In the genomic region with DNA sequence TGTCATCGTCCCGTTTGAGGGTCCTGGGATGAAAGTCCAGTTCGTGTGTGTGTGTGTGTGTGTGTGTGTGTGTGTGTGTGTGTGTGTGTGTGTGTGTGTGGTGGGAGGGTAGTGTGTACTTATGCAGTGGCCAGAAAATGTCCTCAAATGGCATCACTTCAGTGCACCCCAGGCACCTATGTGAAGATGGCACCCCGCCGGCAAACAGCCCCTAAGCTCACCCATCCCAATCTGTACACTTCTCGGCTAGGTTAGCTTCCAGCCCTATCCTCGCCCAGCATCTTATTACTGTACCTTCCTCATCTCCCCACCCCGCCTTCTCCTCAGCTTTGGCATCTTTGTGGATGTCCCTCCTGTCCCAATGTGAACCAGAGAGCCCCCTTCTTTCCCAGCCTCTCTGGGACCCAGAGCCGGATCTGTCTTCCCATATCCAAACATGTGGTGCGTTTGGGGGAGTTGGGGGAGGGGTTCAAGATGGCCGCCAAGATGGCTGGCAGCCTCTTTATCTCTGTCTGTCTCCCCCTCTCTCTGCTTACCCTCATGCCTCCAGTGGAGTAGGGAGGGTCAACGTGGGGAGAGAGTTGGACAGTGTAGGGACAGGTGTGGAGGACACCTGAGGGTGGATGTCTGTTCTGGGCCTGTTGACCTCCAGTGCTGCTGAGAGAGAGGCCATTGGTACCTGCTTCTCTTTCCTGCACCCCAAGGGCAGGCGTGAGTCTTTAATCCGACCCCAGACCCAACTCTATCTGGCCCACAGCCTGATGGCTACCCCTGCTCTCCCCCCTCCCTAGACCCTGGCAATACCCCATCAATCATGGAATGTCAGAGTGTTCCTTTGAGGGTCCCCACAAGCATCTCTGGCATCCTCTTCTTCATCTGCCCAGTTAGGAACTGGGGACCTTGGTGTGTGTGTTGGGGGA, we compare ENCODE assay signal across 9 mouse cellular contexts. TPM values are rescaled to one million over a fixed set of nuclear protein-coding genes. Genes with fewer than 3 reads are reported as not detected.
A peak's percentile ranks its signal among the peaks of the same experiment; 100 is the strongest.
DNase-seq lines count a peak whose midpoint lies in the region; ATAC-seq and TF ChIP-seq lines count a peak whose summit lies in the region.
"Had no signal": no experiment of that assay in that cellular context is flagged by ENCODE, and none has a peak within 500 bp of the region (broad histone marks: within the 10 kb centered on the region; RNA-seq: fewer than 3 reads in every experiment).

No protein-coding gene starts in this region.

- no peaks in the 10 kb centered on the region for H3K27me3 ChIP-seq in hindbrain, embryonic 12.5 days
- no peaks in the 10 kb centered on the region for H3K27me3 ChIP-seq in midbrain, embryonic 14.5 days (ENCODE audit: control insufficient read depth, insufficient read depth, low read length)

- DNase-seq in left cerebral cortex, postnatal 10 days (ENCODE audit: extremely low spot score in 1 of 2, low spot score in 2 of 2): peak; percentile 59 to 62
- DNase-seq in left cerebral cortex, postnatal 36 days (ENCODE audit: low spot score in 2 of 2): no peak
- peak; percentile 70 for DNase-seq in midbrain, embryonic 14.5 days
- DNase-seq in adrenal gland, postnatal 25 days: no peak
- DNase-seq in urinary bladder, postnatal 10 days (ENCODE audit: low spot score): no peak

- peak overlapping the region; percentile 77 for H3K4me2 ChIP-seq in hindbrain, embryonic 12.5 days (replicated peaks)
- peak overlapping the region; percentile 60 for H3K4me2 ChIP-seq in midbrain, embryonic 14.5 days (ENCODE audit: low read length)

- ATAC-seq in hindbrain, embryonic 12.5 days (ENCODE audit: low FRiP score): no peak
- ATAC-seq in midbrain, embryonic 14.5 days (ENCODE audit: low FRiP score, low TSS enrichment): no peak
- ATAC-seq in megakaryocyte-erythroid progenitor cell, adult 5-6 weeks (replicated peaks; ENCODE audit: low FRiP score, low TSS enrichment, poor library complexity, severe bottlenecking): no peak

- WGBS in hindbrain, embryonic 12.5 days: 8% methylated on average over 14 of the region's 14 CpGs
- WGBS in midbrain, embryonic 14.5 days: 13% methylated on average over 14 of the region's 14 CpGs

- H3K27ac ChIP-seq in cortical plate, adult 2 months (ENCODE audit: insufficient read depth, low read length): peak overlapping the region; percentile 43; the same call in 1 of the 2 replicates
- peak overlapping the region; percentile 99 for H3K27ac ChIP-seq in hindbrain, embryonic 12.5 days
- H3K27ac ChIP-seq in midbrain, embryonic 14.5 days (replicated peaks; ENCODE audit: low read depth, low read length): peak overlapping the region; percentile 99
- H3K27ac ChIP-seq: macrophage had no signal

- H3K9ac ChIP-seq in hindbrain, embryonic 12.5 days: peak overlapping the region; percentile 97
- H3K9ac ChIP-seq in midbrain, embryonic 14.5 days (replicated peaks; ENCODE audit: low read length): peak overlapping the region; percentile 99

- TF ChIP-seq POLR2A in cortical plate, adult 2 months (IDR thresholded peaks at IDR 0.05; ENCODE audit: extremely low read depth, insufficient read depth, low read length): no peak

- intact Hi-C loops in left cerebral cortex, postnatal 10 days (cut with DNase I): no loop called here
- intact Hi-C loops in left cerebral cortex, postnatal 36 days (cut with DNase I): loop anchor here (2.0 to 5.0 kb wide), 2 partner anchors 15 to 95 kb away; a partner anchor contains a TSS

- H3K36me3 ChIP-seq in hindbrain, embryonic 12.5 days: no peaks in the 10 kb centered on the region
- peaks cover 5% of the 10 kb centered on the region; the same call in 1 of the 2 replicates for H3K36me3 ChIP-seq in midbrain, embryonic 14.5 days (ENCODE audit: control insufficient read depth, insufficient read depth, low read length)

- no peak for TF ChIP-seq CTCF in cortical plate, adult 2 months (IDR thresholded peaks at IDR 0.05; ENCODE audit: extremely low read depth, insufficient read depth, low read length)

- peaks cover 10% of the 10 kb centered on the region; the same call in 1 of the 2 replicates for H3K4me1 ChIP-seq in cortical plate, adult 2 months (ENCODE audit: control insufficient read depth, insufficient read depth, low read length)
- peaks cover 58% of the 10 kb centered on the region for H3K4me1 ChIP-seq in hindbrain, embryonic 12.5 days
- H3K4me1 ChIP-seq in midbrain, embryonic 14.5 days (ENCODE audit: control insufficient read depth, insufficient read depth, low read length): peaks cover 44% of the 10 kb centered on the region

- no peaks in the 10 kb centered on the region for H3K9me3 ChIP-seq in hindbrain, embryonic 12.5 days (replicated peaks)
- no peaks in the 10 kb centered on the region for H3K9me3 ChIP-seq in midbrain, embryonic 14.5 days (ENCODE audit: control insufficient read depth, low read length)

- peak overlapping the region; percentile 86 for H3K4me3 ChIP-seq in cortical plate, adult 2 months (ENCODE audit: insufficient read depth, low read length)
- peak overlapping the region; percentile 92 for H3K4me3 ChIP-seq in hindbrain, embryonic 12.5 days
- peak overlapping the region; percentile 99 for H3K4me3 ChIP-seq in midbrain, embryonic 14.5 days (replicated peaks; ENCODE audit: low read depth, low read length)

RNA-seq across cellular contexts. Expression of a gene that starts 1.9 kb away (rescaled TPM):
- total RNA-seq in left cerebral cortex, postnatal 10 days (2021): 100 to 1,000 TPM; 445 to 464 TPM
- 100 to 1,000 TPM; 422 to 433 TPM for total RNA-seq in left cerebral cortex, postnatal 36 days (2021)
- 236 and 241 TPM in 2 replicates for polyA plus RNA-seq in cortical plate, adult 2 months (2012; rRNA removed)
- polyA plus RNA-seq in hindbrain, embryonic 12.5 days (2016; fragmentation: Nextera tagmentation; extraction: Ambion mirVana): 38.7 and 41.5 TPM in 2 replicates
- 77.2 and 92.7 TPM in 2 replicates for polyA plus RNA-seq in midbrain, embryonic 14.5 days (2014; fragmentation: Nextera tagmentation; extraction: Ambion mirVana)
- total RNA-seq in adrenal gland, postnatal 25 days (2021): 73.5 and 114 TPM in 2 replicates
- total RNA-seq in megakaryocyte-erythroid progenitor cell, adult 5-6 weeks (2014; fragmentation: Nextera tagmentation): 25.2 and 28.8 TPM in 2 replicates
- total RNA-seq in megakaryocyte-erythroid progenitor cell, adult 5-6 weeks (2017): 7.9 and 13.2 TPM in 2 replicates

RNA-seq across cellular contexts. Expression of a gene that starts 53.2 kb away (rescaled TPM):
- total RNA-seq in left cerebral cortex, postnatal 10 days (2021): under 1 TPM in 1 of 2 experiments, not detected in 1; 0.11 TPM
- under 1 TPM; 0.25 to 0.54 TPM for total RNA-seq in left cerebral cortex, postnatal 36 days (2021)
- 0.52 and 0.62 TPM in 2 replicates for polyA plus RNA-seq in cortical plate, adult 2 months (2012; rRNA removed)
- polyA plus RNA-seq in hindbrain, embryonic 12.5 days (2016; fragmentation: Nextera tagmentation; extraction: Ambion mirVana): 1.0 and 1.1 TPM in 2 replicates
- 1.0 and 1.1 TPM in 2 replicates for polyA plus RNA-seq in midbrain, embryonic 14.5 days (2014; fragmentation: Nextera tagmentation; extraction: Ambion mirVana)
- 2.1 and 3.2 TPM in 2 replicates for total RNA-seq in adrenal gland, postnatal 25 days (2021)
- total RNA-seq in megakaryocyte-erythroid progenitor cell, adult 5-6 weeks (2014; fragmentation: Nextera tagmentation): not detected in 2 replicates
- not detected in 2 replicates for total RNA-seq in megakaryocyte-erythroid progenitor cell, adult 5-6 weeks (2017)

RNA-seq across cellular contexts. Expression of a gene that starts 53.5 kb away (rescaled TPM):
- 1 to 10 TPM; 1.1 TPM for total RNA-seq in left cerebral cortex, postnatal 10 days (2021)
- total RNA-seq in left cerebral cortex, postnatal 36 days (2021): under 1 TPM; 0.39 to 0.48 TPM
- 1.2 and 1.4 TPM in 2 replicates for polyA plus RNA-seq in cortical plate, adult 2 months (2012; rRNA removed)
- 37.6 and 40.9 TPM in 2 replicates for polyA plus RNA-seq in hindbrain, embryonic 12.5 days (2016; fragmentation: Nextera tagmentation; extraction: Ambion mirVana)
- 7.9 and 15.5 TPM in 2 replicates for polyA plus RNA-seq in midbrain, embryonic 14.5 days (2014; fragmentation: Nextera tagmentation; extraction: Ambion mirVana)
- 6.0 and 7.2 TPM in 2 replicates for total RNA-seq in adrenal gland, postnatal 25 days (2021)
- total RNA-seq in megakaryocyte-erythroid progenitor cell, adult 5-6 weeks (2014; fragmentation: Nextera tagmentation): 48.9 and 64.6 TPM in 2 replicates
- total RNA-seq in megakaryocyte-erythroid progenitor cell, adult 5-6 weeks (2017): 18.5 and 36.5 TPM in 2 replicates

Comparison
In these comparisons a context has a peak if more than half of its experiments do, and no peak if none do; other contexts are left out.
1. DNase-seq: peak in left cerebral cortex, postnatal 10 days (2 of 2) and midbrain, embryonic 14.5 days (single experiment); none in left cerebral cortex, postnatal 36 days (0 of 2), adrenal gland, postnatal 25 days (single experiment) and urinary bladder, postnatal 10 days (single experiment).
2. H3K27ac ChIP-seq: peak in every context shown above with its lines; median percentile 99 in hindbrain, embryonic 12.5 days; 99 in midbrain, embryonic 14.5 days; 43 in cortical plate, adult 2 months.
3. Peak in every context shown above with its lines, with median percentiles within 50 percentile points of each other: H3K4me3 ChIP-seq.